Mouse (Mus musculus) lung, embryonic 16.5 days (tissue): ENCODE data around the gene Ccdc114. TPM values are rescaled to one million over a fixed set of nuclear protein-coding genes. Genes with fewer than 3 reads are reported as not detected.
"Not testable (repeated sequence)": the region's sequence is repeated elsewhere in the genome, so short reads cannot be mapped to it uniquely, and the experiment has no call there.

Source experiments
- ATAC-seq: fragments of 200-750 bp; cut with Nextera tagmentation; 2 replicates; pipeline ENCODE4 v1.8.0; 2017; ENCODE audit warnings: low read depth, mild to moderate bottlenecking, moderate library complexity
- H3K27ac ChIP-seq: fragments of 300-500 bp; sonication (generic); 2 replicates; pipeline ENCODE4 v1.5.1; 2014; ENCODE audit warnings: mild to moderate bottlenecking, control low read depth, low read length
- H3K27me3 ChIP-seq: fragments of 300-500 bp; sonication (generic); 2 replicates; pipeline ENCODE4 v1.6.1; 2014; ENCODE audit warnings: low read depth, low read length, mixed read lengths; ENCODE audit not compliant: control insufficient read depth, insufficient read depth
- H3K36me3 ChIP-seq: fragments of 300-500 bp; sonication (generic); 2 replicates; pipeline ENCODE4 v1.6.1; 2014; ENCODE audit warnings: low read length; ENCODE audit not compliant: control insufficient read depth, insufficient read depth
- H3K4me1 ChIP-seq: fragments of 300-500 bp; sonication (generic); replicated peaks from 2 replicates; pipeline ENCODE4 v1.6.1; 2014; ENCODE audit warnings: low read length, mixed read lengths; ENCODE audit not compliant: control insufficient read depth, insufficient read depth
- H3K4me2 ChIP-seq: fragments of 300-500 bp; sonication (generic); 2 replicates; pipeline ENCODE4 v1.6.1; 2014; ENCODE audit warnings: low read depth, low read length, control low read depth
- H3K4me3 ChIP-seq: fragments of 300-500 bp; sonication (generic); 2 replicates; pipeline ENCODE4 v1.5.1; 2014; ENCODE audit warnings: mild to moderate bottlenecking, low read length, control low read depth
- H3K9ac ChIP-seq: fragments of 300-500 bp; sonication (generic); 2 replicates; pipeline ENCODE4 v1.6.1; 2014; ENCODE audit warnings: low read length, control low read depth
- H3K9me3 ChIP-seq: fragments of 300-500 bp; sonication (generic); 2 replicates; pipeline ENCODE4 v1.6.1; 2016; ENCODE audit warnings: low read length; ENCODE audit not compliant: control insufficient read depth
- whole genome bisulfite sequencing: fragments of 180-500 bp; shearing (Covaris S2); extraction: QIAGEN DNeasy Blood & Tissue Kit; methylation state at CpG from one replicate; pipeline ENCODE4 v1.1.7; 2014; 5-methylcytosine and 5-hydroxymethylcytosine counted together
- polyA plus RNA-seq: library from polyadenylated mRNA; unstranded; fragments of >200 nt; fragmentation: Nextera tagmentation; extraction: Ambion mirVana; gene quantifications from 2 replicates; pipeline ENCODE4 v1.2.1, GENCODE M21; 2015

Ccdc114 gene
- polyA plus RNA-seq, 1 experiment from 2014 or later: 9.6 TPM

DNA sequence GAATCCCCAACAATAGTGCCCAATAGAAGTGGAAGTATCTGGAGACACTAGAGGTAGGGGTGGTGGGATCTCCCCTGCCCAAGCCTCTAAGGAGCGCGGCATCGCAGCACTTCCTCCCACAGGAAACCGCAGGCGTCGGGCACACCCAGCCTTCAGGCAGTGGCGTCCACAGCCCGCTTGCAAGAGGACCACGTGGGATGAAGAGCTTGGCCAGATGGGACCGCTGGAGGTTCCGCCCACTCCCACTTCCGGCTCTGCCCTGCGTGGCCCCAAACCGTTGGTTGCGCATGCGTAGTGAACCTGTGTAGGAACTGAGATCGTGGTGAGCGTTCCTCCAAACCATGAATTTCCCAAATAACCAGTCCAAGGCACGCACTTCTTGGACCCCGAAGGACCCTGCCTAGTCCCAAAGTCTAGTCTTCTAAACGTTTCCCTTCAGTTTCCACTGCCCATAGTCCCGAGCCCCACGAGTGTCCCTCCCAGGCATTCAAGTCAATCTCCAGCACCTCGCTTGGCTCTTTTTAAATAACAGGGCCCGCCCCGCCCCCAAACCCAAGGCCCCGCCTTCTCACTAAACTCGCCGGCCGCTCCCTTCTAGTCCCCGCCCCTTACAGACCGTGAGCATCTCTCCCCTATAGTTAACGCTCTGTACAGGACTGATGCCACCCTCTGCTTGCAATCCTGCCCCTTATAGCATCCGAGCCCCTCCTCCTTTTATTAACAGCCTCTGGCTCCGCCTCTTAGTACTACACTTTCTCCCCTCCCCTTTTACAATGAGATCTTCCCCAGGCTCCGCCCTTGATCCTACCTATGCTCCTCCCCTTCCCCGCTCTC lies 727 bp upstream of the Ccdc114 start:
- Histone ChIP-seq H3K9ac (peak overlapping the region; percentile 65), H3K4me1 (peaks cover 27% of the 10 kb centered on the region), H3K9me3 (no peaks in the 10 kb centered on the region), H3K4me2 (peak overlapping the region; percentile 79), H3K27me3 (peaks cover 3% of the 10 kb centered on the region), H3K4me3 (peak overlapping the region; percentile 50), H3K27ac (peak overlapping the region; percentile 97), H3K36me3 (no peaks in the 10 kb centered on the region; the same call in 1 of the 2 replicates)
- under 1% methylated on average over 37 of the region's 37 CpGs for WGBS
- peak; percentile 91 for ATAC-seq

DNA sequence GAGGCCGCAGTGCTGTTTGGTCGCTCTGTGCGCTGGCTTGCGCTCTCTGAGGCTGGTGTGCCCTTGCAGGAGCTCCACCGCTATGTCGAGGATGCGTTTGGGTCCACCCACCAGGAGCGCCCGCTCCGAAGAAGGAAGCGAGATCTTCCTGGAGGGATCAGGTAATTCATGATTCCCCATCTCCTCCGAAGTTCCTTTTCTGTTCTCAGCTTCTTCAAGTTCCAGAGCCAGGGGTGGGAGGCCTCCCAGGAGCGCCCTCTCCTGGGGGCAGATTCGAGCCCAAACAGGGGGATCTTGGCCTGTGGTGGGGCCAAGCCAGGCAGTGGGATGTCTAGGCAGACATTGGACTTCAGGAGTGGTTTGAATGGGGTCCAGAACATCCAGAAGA lies 551 bp downstream of the Ccdc114 start:
- H3K36me3 ChIP-seq: no peaks in the 10 kb centered on the region
- peak overlapping the region; percentile 50 for H3K4me3 ChIP-seq
- ATAC-seq: no peak
- H3K27ac ChIP-seq: peak overlapping the region; percentile 97
- peak overlapping the region; percentile 79 for H3K4me2 ChIP-seq
- WGBS: 20% methylated on average over 14 of the region's 14 CpGs
- H3K9me3 ChIP-seq: no peaks in the 10 kb centered on the region
- H3K4me1 ChIP-seq: peaks cover 23% of the 10 kb centered on the region
- H3K9ac ChIP-seq: peak overlapping the region; percentile 45
- peaks cover 8% of the 10 kb centered on the region for H3K27me3 ChIP-seq

DNA sequence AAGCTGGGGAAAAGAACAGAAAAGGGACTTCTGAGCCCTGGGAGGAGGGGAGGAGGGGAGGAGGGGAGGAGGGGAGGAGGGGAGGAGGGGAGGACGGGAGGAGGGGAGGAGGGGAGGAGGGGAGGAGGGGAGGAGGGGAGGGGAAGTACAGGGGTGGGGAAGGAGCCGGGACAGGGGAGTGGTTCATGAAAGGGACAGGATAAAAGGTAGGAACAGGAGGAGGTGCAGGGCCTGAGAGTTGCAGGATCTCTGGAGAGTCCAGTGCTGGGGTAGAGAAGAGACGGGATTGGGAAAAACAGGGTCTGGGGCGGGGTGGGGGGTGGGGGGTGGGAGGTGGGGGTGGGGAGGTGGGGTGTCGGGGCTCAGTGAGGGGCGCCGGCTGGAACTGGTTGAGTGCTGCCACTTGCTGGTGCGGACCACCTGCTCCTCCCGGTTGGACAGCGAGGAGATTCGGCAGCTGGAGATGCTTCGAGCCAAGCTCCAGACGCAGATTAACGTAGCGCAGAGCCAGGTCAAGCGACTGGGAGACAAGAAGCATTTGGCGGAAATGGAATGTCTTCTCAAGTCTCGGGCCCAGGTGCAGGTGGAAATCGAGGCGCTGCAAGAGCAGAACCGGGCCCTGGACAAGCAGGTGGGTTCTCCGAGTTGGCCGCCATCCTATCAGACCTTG lies 4.9 kb downstream of the Ccdc114 start:
- H3K27ac ChIP-seq: no peak overlapping the region
- no peak for ATAC-seq
- 19% methylated on average over 20 of the region's 23 CpGs for WGBS

DNA sequence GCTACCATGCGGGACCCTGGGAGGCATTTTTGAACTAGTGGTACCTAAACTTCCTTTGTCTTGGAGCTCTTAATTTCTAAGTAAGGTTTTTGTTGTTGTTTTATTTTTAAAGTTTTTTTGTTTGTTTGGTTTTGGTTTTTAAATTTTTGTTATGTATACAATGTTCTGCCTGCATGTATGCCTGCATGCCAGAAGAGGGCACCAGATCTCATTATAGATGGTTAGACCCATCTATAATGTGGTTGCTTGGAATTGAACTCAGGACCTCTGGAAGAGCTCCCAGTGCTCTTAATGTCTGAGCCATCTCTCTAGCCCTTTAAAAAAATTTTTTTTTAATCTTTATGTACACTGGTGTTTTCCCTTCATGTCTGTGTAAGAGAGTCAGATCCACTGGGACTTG lies 5.8 kb downstream of the Ccdc114 start:
- H3K27me3 ChIP-seq: peaks cover 8% of the 10 kb centered on the region
- no peaks in the 10 kb centered on the region for H3K4me1 ChIP-seq
- no peaks in the 10 kb centered on the region for H3K36me3 ChIP-seq
- no peak overlapping the region for H3K27ac ChIP-seq
- ATAC-seq: no peak
- no peak overlapping the region for H3K9ac ChIP-seq
- no peak overlapping the region for H3K4me2 ChIP-seq
- H3K4me3 ChIP-seq: no peak overlapping the region
- 95% methylated on average over 1 of the region's 1 CpGs for WGBS
- H3K9me3 ChIP-seq: peaks cover 5% of the 10 kb centered on the region; the same call in 1 of the 2 replicates

More for the DNA sequence above, 4.9 kb downstream of the Ccdc114 start:
- H3K4me1 ChIP-seq: no peaks in the 10 kb centered on the region
- no peak overlapping the region for H3K4me2 ChIP-seq
- H3K9ac ChIP-seq: no peak overlapping the region
- peaks cover 5% of the 10 kb centered on the region; the same call in 1 of the 2 replicates for H3K9me3 ChIP-seq
- no peaks in the 10 kb centered on the region for H3K36me3 ChIP-seq
- H3K27me3 ChIP-seq: peaks cover 8% of the 10 kb centered on the region
- H3K4me3 ChIP-seq: no peak overlapping the region

DNA sequence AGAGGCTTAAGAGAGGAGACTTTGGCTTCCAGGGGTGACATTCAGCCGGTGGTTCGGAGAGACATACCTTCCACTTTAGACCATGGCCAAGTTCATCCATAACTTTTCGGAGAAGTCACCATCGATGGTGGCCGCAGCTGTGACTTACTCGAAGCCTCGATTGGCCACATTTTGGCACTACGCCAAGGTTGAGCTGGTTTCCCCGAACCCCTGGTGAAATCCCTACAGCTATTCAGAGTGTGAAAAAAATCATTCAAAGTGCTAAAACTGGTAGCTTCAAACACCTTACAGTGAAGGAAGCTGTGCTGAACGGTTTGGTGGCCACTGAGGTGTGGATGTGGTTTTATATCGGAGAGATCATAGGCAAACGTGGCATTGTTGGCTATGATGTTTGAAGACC lies 9.9 kb downstream of the Ccdc114 start:
- H3K4me1 ChIP-seq, H3K36me3 ChIP-seq, ATAC-seq, H3K9ac ChIP-seq, H3K27me3 ChIP-seq, H3K4me3 ChIP-seq, H3K4me2 ChIP-seq, H3K9me3 ChIP-seq, H3K27ac ChIP-seq: not testable (repeated sequence)
- 79% methylated on average over 12 of the region's 12 CpGs for WGBS

DNA sequence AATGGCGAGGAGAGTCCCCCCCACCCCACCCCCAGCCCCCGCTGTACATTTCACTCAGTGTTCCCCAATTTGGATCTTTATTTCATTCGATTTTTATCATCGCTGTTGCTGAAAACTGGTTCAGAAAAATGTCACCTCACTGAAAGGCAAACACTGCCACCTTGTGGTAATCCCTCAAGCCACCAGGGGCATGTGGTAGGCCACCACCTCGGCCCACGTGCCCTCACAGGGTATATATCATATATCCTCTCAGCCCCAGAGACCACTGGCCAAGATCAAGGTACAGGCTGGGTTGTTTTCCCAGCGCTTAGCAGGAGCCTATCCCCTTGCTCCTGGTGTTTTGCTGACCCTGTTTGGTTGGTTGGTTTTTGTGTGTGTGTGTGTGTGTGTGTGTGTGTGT lies 11.2 kb downstream of the Ccdc114 start:
- Histone ChIP-seq H3K9me3 (peaks cover 5% of the 10 kb centered on the region; the same call in 1 of the 2 replicates), H3K36me3 (no peaks in the 10 kb centered on the region), H3K4me2 (no peak overlapping the region), H3K9ac (no peak overlapping the region), H3K4me3 (no peak overlapping the region), H3K27ac (no peak overlapping the region), H3K27me3 (no peaks in the 10 kb centered on the region), H3K4me1 (no peaks in the 10 kb centered on the region)
- ATAC-seq: peak; percentile 57; the same call in 1 of the 2 replicates
- WGBS: 18% methylated on average over 7 of the region's 7 CpGs

DNA sequence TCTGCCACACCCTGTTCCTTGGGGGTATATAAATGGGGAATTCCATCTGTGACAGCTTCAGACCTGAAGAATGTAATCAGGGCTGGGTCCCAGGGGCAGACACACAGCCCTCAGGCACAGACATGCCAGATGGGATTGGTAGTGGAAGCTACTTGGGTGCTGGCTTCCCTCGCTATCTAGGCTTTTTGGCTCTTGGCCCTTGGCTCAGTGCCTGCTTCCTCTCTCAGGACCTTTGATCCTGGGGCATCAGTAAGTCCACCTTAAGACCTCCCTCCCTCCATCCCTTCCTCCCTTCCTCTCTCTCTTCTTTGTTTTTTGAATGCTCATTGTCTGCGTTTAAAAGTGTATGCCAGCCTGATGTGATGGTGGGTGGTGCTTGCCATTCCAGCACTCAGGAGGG lies 16.0 kb downstream of the Ccdc114 start:
- ATAC-seq: no peak
- 27% methylated on average over 2 of the region's 2 CpGs for WGBS

DNA sequence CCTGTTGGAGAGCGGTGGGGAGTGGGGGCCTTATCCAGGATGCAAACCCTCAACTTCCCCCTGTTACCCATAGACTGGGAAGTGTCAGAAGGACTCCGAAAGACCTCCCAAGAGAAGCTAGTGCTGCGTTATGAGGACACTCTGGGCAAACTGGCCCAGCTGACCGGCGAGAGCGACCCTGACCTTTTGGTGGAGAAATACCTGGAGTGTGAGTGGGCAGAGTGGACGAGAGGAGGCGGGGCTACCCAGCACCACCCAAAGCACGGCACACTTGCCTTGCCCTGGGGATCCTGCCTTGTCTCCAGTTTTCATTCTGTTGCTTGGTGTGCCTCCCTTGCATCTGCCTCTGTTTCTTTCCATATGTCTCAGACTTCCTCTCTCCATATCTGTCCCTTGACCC lies 18.1 kb downstream of the Ccdc114 start:
- no peak overlapping the region for H3K9ac ChIP-seq
- H3K27ac ChIP-seq: no peak overlapping the region
- 72% methylated on average over 9 of the region's 9 CpGs for WGBS
- no peaks in the 10 kb centered on the region for H3K36me3 ChIP-seq
- ATAC-seq: no peak
- H3K4me2 ChIP-seq: no peak overlapping the region
- no peaks in the 10 kb centered on the region for H3K4me1 ChIP-seq
- H3K9me3 ChIP-seq: no peaks in the 10 kb centered on the region
- no peaks in the 10 kb centered on the region for H3K27me3 ChIP-seq
- H3K4me3 ChIP-seq: no peak overlapping the region

More for the DNA sequence above, 16.0 kb downstream of the Ccdc114 start:
- H3K27me3 ChIP-seq: no peaks in the 10 kb centered on the region
- H3K4me2 ChIP-seq: no peak overlapping the region
- no peak overlapping the region for H3K9ac ChIP-seq
- H3K9me3 ChIP-seq: no peaks in the 10 kb centered on the region
- H3K27ac ChIP-seq: no peak overlapping the region
- H3K4me3 ChIP-seq: no peak overlapping the region
- no peaks in the 10 kb centered on the region for H3K36me3 ChIP-seq
- H3K4me1 ChIP-seq: no peaks in the 10 kb centered on the region

DNA sequence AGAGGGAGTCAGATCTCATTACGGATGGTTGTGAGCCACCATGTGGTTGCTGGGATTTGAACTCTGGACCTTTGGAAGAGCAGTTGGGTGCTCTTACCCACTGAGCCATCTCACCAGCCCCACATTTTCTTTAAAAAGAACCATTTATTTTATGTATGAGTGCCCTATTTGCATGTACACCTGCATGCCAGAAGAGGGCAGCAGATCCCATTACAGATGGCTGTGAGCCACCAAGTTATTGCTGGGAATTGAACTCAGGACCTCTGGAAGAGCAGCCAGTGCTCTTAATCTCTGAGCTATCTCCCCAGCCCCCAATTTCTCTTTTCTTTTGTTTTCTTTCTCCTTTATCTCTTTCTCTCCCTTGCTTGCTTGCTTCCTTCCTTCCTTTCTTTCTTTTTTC lies 19.4 kb downstream of the Ccdc114 start:
- H3K4me3 ChIP-seq, H3K9ac ChIP-seq, H3K4me1 ChIP-seq, ATAC-seq, H3K4me2 ChIP-seq, H3K36me3 ChIP-seq, H3K27me3 ChIP-seq, H3K27ac ChIP-seq, H3K9me3 ChIP-seq: not testable (repeated sequence)
- no CpG with 5 or more reads among the region's 1 CpGs for WGBS
